Mouse (Mus musculus) embryonic facial prominence, embryonic 14.5 days (tissue): ENCODE results near the gene Wwp2. TPM values are rescaled to one million over a fixed set of nuclear protein-coding genes. Genes with fewer than 3 reads are reported as not detected.

Source experiments
- ATAC-seq: fragments of 200-750 bp; cut with Nextera tagmentation; 2 replicates; pipeline ENCODE4 v1.8.0; 2017; ENCODE audit warnings: low read depth, moderate number of reproducible peaks, moderate TSS enrichment
- DNase-seq: peaks from one replicate; pipeline ENCODE4 v3.0.0-alpha.2; 2015; ENCODE audit warnings: low spot score
- H3K27ac ChIP-seq: fragments of 300-500 bp; sonication (generic); replicated peaks from 2 replicates; pipeline ENCODE4 v1.5.1; 2014; ENCODE audit warnings: low read depth, mild to moderate bottlenecking, low read length, moderate library complexity
- H3K27me3 ChIP-seq: fragments of 300-500 bp; sonication (generic); replicated peaks from 2 replicates; pipeline ENCODE4 v1.6.1; 2014; ENCODE audit warnings: low read length; ENCODE audit not compliant: control insufficient read depth, insufficient read depth
- H3K36me3 ChIP-seq: fragments of 300-500 bp; sonication (generic); 2 replicates; pipeline ENCODE4 v1.6.1; 2014; ENCODE audit warnings: low read length, mixed read lengths; ENCODE audit not compliant: control insufficient read depth, insufficient read depth
- H3K4me1 ChIP-seq: fragments of 300-500 bp; sonication (generic); 2 replicates; pipeline ENCODE4 v1.6.1; 2014; ENCODE audit warnings: antibody characterized with exemption, low read length; ENCODE audit not compliant: control insufficient read depth, insufficient read depth
- H3K4me2 ChIP-seq: fragments of 300-500 bp; sonication (generic); 2 replicates; pipeline ENCODE4 v1.6.1; 2014; ENCODE audit warnings: low read depth, mild to moderate bottlenecking, low read length, moderate library complexity, mixed read lengths
- H3K4me3 ChIP-seq: fragments of 300-500 bp; sonication (generic); 2 replicates; pipeline ENCODE4 v1.5.1; 2014; ENCODE audit warnings: low read depth, mild to moderate bottlenecking, low read length
- H3K9ac ChIP-seq: fragments of 300-500 bp; sonication (generic); 2 replicates; pipeline ENCODE4 v1.6.1; 2014; ENCODE audit warnings: low read depth, mild to moderate bottlenecking, low read length, moderate library complexity, mixed read lengths
- H3K9me3 ChIP-seq: fragments of 300-500 bp; sonication (generic); 2 replicates; pipeline ENCODE4 v1.6.1; 2016; ENCODE audit warnings: low read length; ENCODE audit not compliant: control insufficient read depth
- WGBS: fragments of 180-500 bp; shearing (Covaris S2); extraction: QIAGEN DNeasy Blood & Tissue Kit; methylation state at CpG from one replicate; pipeline ENCODE4 v1.1.7; 2014; 5-methylcytosine and 5-hydroxymethylcytosine counted together
- polyA plus RNA-seq: library from polyadenylated mRNA; unstranded; fragments of >200 nt; fragmentation: Nextera tagmentation; extraction: Ambion mirVana; gene quantifications from 2 replicates; pipeline ENCODE4 v1.2.1, GENCODE M21; 2014

Gene Wwp2
- polyA plus RNA-seq, 1 experiment from 2014 or later = 77.8 TPM

GRCm38 (mm10) chr8:107562164-107562563 is 126.0 kb downstream of the Wwp2 start:
- Histone ChIP-seq H3K4me3 (no peak overlapping the region), H3K36me3 (peaks cover 15% of the 10 kb centered on the region), H3K4me1 (no peaks in the 10 kb centered on the region), H3K9ac (no peak overlapping the region), H3K27ac (no peak overlapping the region), H3K9me3 (no peaks in the 10 kb centered on the region), H3K27me3 (no peaks in the 10 kb centered on the region), H3K4me2 (no peak overlapping the region)
- ATAC-seq (no peak), DNase-seq (no peak)
- 64% methylated on average over 9 of the region's 9 CpGs for WGBS

GRCm38 (mm10) chr8:107571046-107571445 is 134.9 kb downstream of the Wwp2 start:
- DNase-seq = no peak
- H3K9me3 ChIP-seq = no peaks in the 10 kb centered on the region
- H3K4me2 ChIP-seq = no peak overlapping the region
- no peak overlapping the region for H3K9ac ChIP-seq
- H3K36me3 ChIP-seq = no peaks in the 10 kb centered on the region
- 80% methylated on average over 2 of the region's 2 CpGs for WGBS
- no peak overlapping the region for H3K27ac ChIP-seq
- ATAC-seq = no peak
- H3K27me3 ChIP-seq = no peaks in the 10 kb centered on the region
- no peaks in the 10 kb centered on the region for H3K4me1 ChIP-seq
- no peak overlapping the region for H3K4me3 ChIP-seq

GRCm38 (mm10) chr8:107571486-107572135 is 135.4 kb downstream of the Wwp2 start:
- Histone ChIP-seq H3K9me3 (no peaks in the 10 kb centered on the region), H3K4me1 (no peaks in the 10 kb centered on the region; the same call in 1 of the 2 replicates), H3K4me3 (no peak overlapping the region), H3K4me2 (no peak overlapping the region), H3K27me3 (no peaks in the 10 kb centered on the region), H3K36me3 (no peaks in the 10 kb centered on the region), H3K27ac (no peak overlapping the region), H3K9ac (no peak overlapping the region)
- no peak for DNase-seq
- no peak for ATAC-seq
- WGBS = 78% methylated on average over 7 of the region's 7 CpGs

- Histone ChIP-seq H3K27ac (no peak overlapping the region), H3K9me3 (no peaks in the 10 kb centered on the region), H3K4me1 (no peaks in the 10 kb centered on the region; the same call in 1 of the 2 replicates), H3K4me2 (no peak overlapping the region), H3K27me3 (no peaks in the 10 kb centered on the region), H3K9ac (no peak overlapping the region), H3K4me3 (no peak overlapping the region), H3K36me3 (no peaks in the 10 kb centered on the region)
- DNase-seq = peak; percentile 53
- ATAC-seq = no peak
- 42% methylated on average over 4 of the region's 4 CpGs for WGBS
Observed at GRCm38 (mm10) chr8:107572497-107572896, 136.3 kb downstream of the Wwp2 start.

- no peaks in the 10 kb centered on the region; the same call in 1 of the 2 replicates for H3K4me1 ChIP-seq
- no peak overlapping the region for H3K27ac ChIP-seq
- H3K9ac ChIP-seq = no peak overlapping the region
- H3K4me3 ChIP-seq = no peak overlapping the region
- no peak overlapping the region for H3K4me2 ChIP-seq
- H3K36me3 ChIP-seq = peaks cover 15% of the 10 kb centered on the region
- DNase-seq (no peak), ATAC-seq (no peak)
- no peaks in the 10 kb centered on the region for H3K27me3 ChIP-seq
- WGBS = 74% methylated on average over 3 of the region's 3 CpGs
- H3K9me3 ChIP-seq = no peaks in the 10 kb centered on the region
Observed at GRCm38 (mm10) chr8:107574771-107575170, 138.6 kb downstream of the Wwp2 start.

GRCm38 (mm10) chr8:107576702-107577101 is 140.5 kb downstream of the Wwp2 start:
- Histone ChIP-seq H3K4me2 (peak overlapping the region; percentile 46), H3K27ac (peak overlapping the region; percentile 57), H3K9ac (peak overlapping the region; percentile 47), H3K9me3 (no peaks in the 10 kb centered on the region), H3K4me3 (peak overlapping the region; percentile 6; the same call in 1 of the 2 replicates), H3K4me1 (no peaks in the 10 kb centered on the region; the same call in 1 of the 2 replicates), H3K27me3 (no peaks in the 10 kb centered on the region), H3K36me3 (peaks cover 34% of the 10 kb centered on the region)
- ATAC-seq (peak; percentile 76), DNase-seq (peak; percentile 95)
- 12% methylated on average over 10 of the region's 10 CpGs for WGBS

- DNase-seq = no peak
- peaks cover 44% of the 10 kb centered on the region for H3K36me3 ChIP-seq
- WGBS = 87% methylated on average over 4 of the region's 4 CpGs
Observed at GRCm38 (mm10) chr8:107577640-107578039, 141.5 kb downstream of the Wwp2 start.

GRCm38 (mm10) chr8:107578132-107578531 is 142.0 kb downstream of the Wwp2 start:
- ATAC-seq = no peak
- 87% methylated on average over 8 of the region's 8 CpGs for WGBS
- peaks cover 49% of the 10 kb centered on the region for H3K36me3 ChIP-seq
- no peak for DNase-seq
- H3K9ac ChIP-seq = no peak overlapping the region
- H3K27me3 ChIP-seq = no peaks in the 10 kb centered on the region
- no peaks in the 10 kb centered on the region for H3K9me3 ChIP-seq
- no peak overlapping the region for H3K4me3 ChIP-seq
- H3K4me2 ChIP-seq = no peak overlapping the region
- H3K4me1 ChIP-seq = no peaks in the 10 kb centered on the region; the same call in 1 of the 2 replicates
- H3K27ac ChIP-seq = no peak overlapping the region

More at GRCm38 (mm10) chr8:107577640-107578039, 141.5 kb downstream of the Wwp2 start:
- Histone ChIP-seq H3K4me2 (no peak overlapping the region), H3K27me3 (no peaks in the 10 kb centered on the region), H3K9ac (no peak overlapping the region), H3K4me1 (no peaks in the 10 kb centered on the region; the same call in 1 of the 2 replicates), H3K9me3 (no peaks in the 10 kb centered on the region), H3K4me3 (no peak overlapping the region), H3K27ac (no peak overlapping the region)
- no peak for ATAC-seq

- Histone ChIP-seq H3K27ac (no peak overlapping the region), H3K4me1 (no peaks in the 10 kb centered on the region; the same call in 1 of the 2 replicates), H3K36me3 (peaks cover 53% of the 10 kb centered on the region), H3K4me2 (no peak overlapping the region), H3K27me3 (no peaks in the 10 kb centered on the region), H3K9ac (no peak overlapping the region), H3K9me3 (no peaks in the 10 kb centered on the region), H3K4me3 (no peak overlapping the region)
- ATAC-seq (no peak), DNase-seq (no peak)
- 90% methylated on average over 8 of the region's 8 CpGs for WGBS
Observed at GRCm38 (mm10) chr8:107578541-107578940, 142.4 kb downstream of the Wwp2 start.
